Mouse (Mus musculus) splenic B cell, adult 2 months (primary cell): ENCODE results near the gene Wdr95.

Experiments used
- DNase-seq: peaks from one replicate; pipeline ENCODE4 v3.0.0-alpha.2; 2011; ENCODE audit warnings: low read depth, low spot score
- H3K27me3 ChIP-seq: 2 replicates; pipeline ENCODE4 v1.6.1; 2012; ENCODE audit warnings: mild to moderate bottlenecking, low read length, moderate library complexity, mixed read lengths; ENCODE audit not compliant: control insufficient read depth, poor library complexity, insufficient read depth, severe bottlenecking
- H3K36me3 ChIP-seq: 2 replicates; pipeline ENCODE4 v1.6.1; 2012; ENCODE audit warnings: mild to moderate bottlenecking, low read length, moderate library complexity, mixed read lengths; ENCODE audit not compliant: control insufficient read depth, poor library complexity, insufficient read depth, severe bottlenecking

Gene Wdr95

GRCm38 (mm10) chr5:149536005-149536404 is 7.5 kb downstream of the Wdr95 start:
- no peaks in the 10 kb centered on the region for H3K36me3 ChIP-seq
- H3K27me3 ChIP-seq = no peaks in the 10 kb centered on the region; the same call in 1 of the 2 replicates
- DNase-seq = no peak

- no peaks in the 10 kb centered on the region; the same call in 1 of the 2 replicates for H3K27me3 ChIP-seq
- DNase-seq = no peak
- no peaks in the 10 kb centered on the region for H3K36me3 ChIP-seq
Measured at GRCm38 (mm10) chr5:149537796-149538511, 9.5 kb downstream of the Wdr95 start.

GRCm38 (mm10) chr5:149538531-149538930 is 10.1 kb downstream of the Wdr95 start:
- DNase-seq = no peak
- no peaks in the 10 kb centered on the region; the same call in 1 of the 2 replicates for H3K27me3 ChIP-seq

GRCm38 (mm10) chr5:149539051-149539450 is 10.6 kb downstream of the Wdr95 start:
- Histone ChIP-seq H3K27me3 (no peaks in the 10 kb centered on the region; the same call in 1 of the 2 replicates), H3K36me3 (no peaks in the 10 kb centered on the region)
- no peak for DNase-seq

More at GRCm38 (mm10) chr5:149538531-149538930, 10.1 kb downstream of the Wdr95 start:
- no peaks in the 10 kb centered on the region for H3K36me3 ChIP-seq

- DNase-seq = no peak
- no peaks in the 10 kb centered on the region for H3K27me3 ChIP-seq
- H3K36me3 ChIP-seq = no peaks in the 10 kb centered on the region
Measured at GRCm38 (mm10) chr5:149551179-149551578, 22.7 kb downstream of the Wdr95 start.

- DNase-seq = peak; percentile 11
- Histone ChIP-seq H3K36me3 (no peaks in the 10 kb centered on the region), H3K27me3 (no peaks in the 10 kb centered on the region)
Measured at GRCm38 (mm10) chr5:149552742-149553141, 24.3 kb downstream of the Wdr95 start.

GRCm38 (mm10) chr5:149553373-149553772 is 24.9 kb downstream of the Wdr95 start:
- no peak for DNase-seq
- H3K27me3 ChIP-seq = no peaks in the 10 kb centered on the region
- no peaks in the 10 kb centered on the region for H3K36me3 ChIP-seq

- H3K36me3 ChIP-seq = no peaks in the 10 kb centered on the region
Measured at GRCm38 (mm10) chr5:149554397-149554796, 25.9 kb downstream of the Wdr95 start.

GRCm38 (mm10) chr5:149560903-149561588 is 32.6 kb downstream of the Wdr95 start:
- Histone ChIP-seq H3K36me3 (no peaks in the 10 kb centered on the region), H3K27me3 (no peaks in the 10 kb centered on the region)
- DNase-seq = no peak

More at GRCm38 (mm10) chr5:149554397-149554796, 25.9 kb downstream of the Wdr95 start:
- H3K27me3 ChIP-seq = no peaks in the 10 kb centered on the region
- no peak for DNase-seq

GRCm38 (mm10) chr5:149566026-149566425 is 37.5 kb downstream of the Wdr95 start:
- no peak for DNase-seq
- Histone ChIP-seq H3K27me3 (no peaks in the 10 kb centered on the region), H3K36me3 (no peaks in the 10 kb centered on the region)

GRCm38 (mm10) chr5:149566957-149567356 is 38.5 kb downstream of the Wdr95 start:
- Histone ChIP-seq H3K27me3 (no peaks in the 10 kb centered on the region), H3K36me3 (no peaks in the 10 kb centered on the region)
- DNase-seq = no peak

GRCm38 (mm10) chr5:149568993-149569392 is 40.5 kb downstream of the Wdr95 start:
- Histone ChIP-seq H3K36me3 (no peaks in the 10 kb centered on the region), H3K27me3 (no peaks in the 10 kb centered on the region)
- no peak for DNase-seq

- no peak for DNase-seq
- Histone ChIP-seq H3K36me3 (no peaks in the 10 kb centered on the region), H3K27me3 (no peaks in the 10 kb centered on the region)
Measured at GRCm38 (mm10) chr5:149576977-149577376, 48.5 kb downstream of the Wdr95 start.

GRCm38 (mm10) chr5:149577449-149577848 is 49.0 kb downstream of the Wdr95 start:
- Histone ChIP-seq H3K27me3 (no peaks in the 10 kb centered on the region), H3K36me3 (no peaks in the 10 kb centered on the region)
- DNase-seq = no peak

- Histone ChIP-seq H3K36me3 (no peaks in the 10 kb centered on the region), H3K27me3 (no peaks in the 10 kb centered on the region)
- DNase-seq = no peak
Measured at GRCm38 (mm10) chr5:149582642-149583262, 54.3 kb downstream of the Wdr95 start.
